Mouse (Mus musculus): ENCODE data around the gene Hprt.

Gene Hprt

GRCm38 (mm10) chrX:53041006-53041405 is 53.1 kb downstream of the Hprt start:
- no peak for DNase-seq (ENCODE audit: low spot score)

GRCm38 (mm10) chrX:53045187-53045903 is 57.4 kb downstream of the Hprt start:
- DNase-seq (ENCODE audit: low spot score) = no peak

GRCm38 (mm10) chrX:53046033-53046432 is 58.1 kb downstream of the Hprt start:
- no peak for DNase-seq (ENCODE audit: low spot score)

- no peak for DNase-seq (ENCODE audit: low spot score)
Measured at GRCm38 (mm10) chrX:53046911-53047310, 59.0 kb downstream of the Hprt start.

- no peak for DNase-seq (ENCODE audit: low spot score)
Measured at GRCm38 (mm10) chrX:53049196-53049595, 61.3 kb downstream of the Hprt start.

GRCm38 (mm10) chrX:53050353-53050752 is 62.4 kb downstream of the Hprt start:
- no peak for DNase-seq (ENCODE audit: low spot score)

GRCm38 (mm10) chrX:53052652-53053500 is 64.9 kb downstream of the Hprt start:
- peak; percentile 3 for DNase-seq (ENCODE audit: low spot score)

GRCm38 (mm10) chrX:53053885-53054284 is 65.9 kb downstream of the Hprt start:
- no peak for DNase-seq (ENCODE audit: low spot score)

- DNase-seq (ENCODE audit: low spot score) = no peak
Measured at GRCm38 (mm10) chrX:53055771-53056170, 67.8 kb downstream of the Hprt start.

GRCm38 (mm10) chrX:53056627-53057026 is 68.7 kb downstream of the Hprt start:
- no peak for DNase-seq (ENCODE audit: low spot score)

GRCm38 (mm10) chrX:53057054-53057759 is 69.3 kb downstream of the Hprt start:
- DNase-seq (ENCODE audit: low spot score) = peak; percentile 75

GRCm38 (mm10) chrX:53057760-53058090 is 69.8 kb downstream of the Hprt start:
- DNase-seq (ENCODE audit: low spot score) = no peak

GRCm38 (mm10) chrX:53058459-53059280 is 70.7 kb downstream of the Hprt start:
- peak; percentile 7 for DNase-seq (ENCODE audit: low spot score)

GRCm38 (mm10) chrX:53059426-53060007 is 71.6 kb downstream of the Hprt start:
- DNase-seq (ENCODE audit: low spot score) = no peak

- no peak for DNase-seq (ENCODE audit: low spot score)
Measured at GRCm38 (mm10) chrX:53064406-53064805, 76.5 kb downstream of the Hprt start.
